Mouse (Mus musculus): ENCODE results near the gene Hexdc.

- TF ChIP-seq CTCF (IDR thresholded peaks at IDR 0.05; ENCODE audit: control insufficient read depth, insufficient read depth, low read length) (no peak), POLR2A (IDR thresholded peaks at IDR 0.05; ENCODE audit: borderline replicate concordance, control insufficient read depth, low read depth, low read length) (no peak)
These were observed 27.0 kb downstream of the Hexdc start for GRCm38 (mm10) chr11:121231191-121231590.
